Mouse (Mus musculus): ENCODE results near the gene Fancf. TPM values are rescaled to one million over a fixed set of nuclear protein-coding genes. Genes with fewer than 3 reads are reported as not detected.
A peak's percentile ranks its signal among the peaks of the same experiment; 100 is the strongest.

The Fancf gene
- polyA plus RNA-seq, 1 experiment from 2014 or later: 4.6 TPM

DNA sequence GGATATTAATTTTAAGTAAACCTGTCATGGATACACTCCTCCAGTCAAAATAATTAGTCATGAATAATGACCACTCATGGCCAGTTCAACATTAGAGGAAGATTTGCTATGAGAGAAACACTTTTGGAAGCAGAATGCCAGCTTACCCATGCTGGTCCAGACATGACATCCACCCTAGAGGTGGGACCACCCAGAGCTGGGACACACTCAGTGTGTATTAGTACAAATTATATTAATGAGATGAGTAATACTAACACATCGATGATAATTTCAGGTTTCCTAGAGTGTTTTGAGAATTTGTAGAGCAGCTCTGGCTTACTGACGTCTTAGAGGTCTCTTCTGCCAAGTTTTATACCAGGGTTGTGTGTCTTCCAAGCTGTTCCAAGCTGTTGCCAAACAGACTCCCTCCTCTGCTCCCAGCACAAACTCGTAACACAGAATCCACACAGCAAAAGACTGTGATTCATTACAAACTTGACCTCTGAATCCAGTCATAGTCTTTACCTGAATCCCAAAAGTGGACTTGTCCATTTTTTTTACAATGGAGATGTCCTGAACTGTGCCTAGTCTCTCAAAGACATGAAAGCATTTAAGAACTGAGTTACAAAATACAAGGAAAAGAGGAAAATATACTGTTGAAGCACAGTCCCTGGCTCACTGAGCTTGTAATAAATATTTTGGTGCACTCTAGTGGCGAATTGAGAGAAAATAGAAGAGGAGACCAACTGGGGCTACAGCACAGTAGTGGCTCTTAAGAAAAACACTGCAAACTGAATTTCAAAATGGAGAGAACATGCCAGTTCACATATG, 46.4 kb downstream of the Fancf start:
- Histone ChIP-seq H3K27ac (replicated peaks) (no peak overlapping the region), H3K4me2 (replicated peaks; ENCODE audit: low read depth) (no peak overlapping the region), H3K27me3 (ENCODE audit: control insufficient read depth, insufficient read depth, low read length) (no peaks in the 10 kb centered on the region), H3K4me1 (replicated peaks; ENCODE audit: control insufficient read depth, insufficient read depth) (no peaks in the 10 kb centered on the region), H3K9ac (ENCODE audit: low read length) (no peak overlapping the region), H3K4me3 (ENCODE audit: low read depth, low read length) (no peak overlapping the region), H3K9me3 (ENCODE audit: control insufficient read depth, low read length) (no peaks in the 10 kb centered on the region), H3K36me3 (ENCODE audit: control insufficient read depth, insufficient read depth, low read length) (no peaks in the 10 kb centered on the region)
- ATAC-seq (ENCODE audit: low FRiP score, low TSS enrichment) (no peak), DNase-seq (ENCODE audit: low spot score) (no peak)
- WGBS: 35% methylated on average over 4 of the region's 4 CpGs
- TF ChIP-seq CTCF (IDR thresholded peaks at IDR 0.05; ENCODE audit: low read depth): peak; percentile 57
- TF ChIP-seq EP300 (optimal IDR thresholded peaks at IDR 0.05): no peak

Other genes starting within 250 kb of the Fancf start
- not detected in 2 replicates for gene Slc17a6, start 240.3 kb downstream of the Fancf start, polyA plus RNA-seq (2015; fragmentation: Nextera tagmentation; extraction: Ambion mirVana)
- gene Gas2, start 252 bp downstream of the Fancf start, polyA plus RNA-seq (2015; fragmentation: Nextera tagmentation; extraction: Ambion mirVana): 5.0 and 5.2 TPM in 2 replicates
- gene Svip, start 143.8 kb upstream of the Fancf start, polyA plus RNA-seq (2015; fragmentation: Nextera tagmentation; extraction: Ambion mirVana): 9.7 and 10.4 TPM in 2 replicates
- not detected in 2 replicates for gene 1700015G11Rik, start 153.5 kb upstream of the Fancf start, polyA plus RNA-seq (2015; fragmentation: Nextera tagmentation; extraction: Ambion mirVana)